Mouse (Mus musculus): ENCODE measurements around the gene Npsr1.
A peak's percentile ranks its signal among the peaks of the same experiment; 100 is the strongest.

The Npsr1 gene

GRCm38 (mm10) chr9:24254236-24254635 lies 156.4 kb downstream of the Npsr1 start:
- no peak for DNase-seq

DNA sequence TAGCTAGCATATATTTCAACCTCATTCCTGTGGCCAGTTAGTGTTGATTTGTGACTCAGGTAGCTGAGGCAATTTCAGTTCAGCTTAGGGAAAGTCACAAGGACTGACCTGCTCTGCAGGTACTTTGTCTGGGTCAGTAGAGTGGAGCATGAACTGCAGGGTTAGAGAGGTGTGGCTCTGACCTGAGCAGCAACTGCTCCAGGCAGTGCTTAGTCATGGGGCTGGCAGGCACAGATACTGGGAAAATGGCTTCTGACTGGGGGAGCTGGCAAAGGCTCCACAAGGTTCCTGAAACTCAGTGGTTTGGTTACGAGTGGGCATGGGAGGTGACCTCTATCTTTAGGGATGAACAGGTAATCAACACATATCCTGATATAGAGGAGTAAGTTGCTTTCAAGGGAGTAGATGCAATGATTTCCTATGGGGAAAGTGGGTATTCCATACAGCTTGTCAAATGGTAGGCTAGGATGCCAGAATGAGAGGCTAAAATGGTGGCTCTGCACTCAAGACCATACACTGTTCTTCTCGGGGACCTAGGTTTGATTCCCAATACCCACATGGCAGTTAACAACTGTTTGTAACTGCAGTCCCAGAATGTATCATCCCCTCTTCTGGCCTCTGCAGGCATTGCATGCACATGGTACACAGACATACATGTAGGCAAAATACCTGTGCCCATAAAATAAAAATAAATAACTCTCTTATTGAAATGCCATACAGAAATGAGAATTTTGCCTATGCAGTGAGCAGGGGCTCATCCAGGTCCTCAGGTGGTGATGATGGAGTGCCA lies 182.9 kb downstream of the Npsr1 start:
- no peak for DNase-seq

DNA sequence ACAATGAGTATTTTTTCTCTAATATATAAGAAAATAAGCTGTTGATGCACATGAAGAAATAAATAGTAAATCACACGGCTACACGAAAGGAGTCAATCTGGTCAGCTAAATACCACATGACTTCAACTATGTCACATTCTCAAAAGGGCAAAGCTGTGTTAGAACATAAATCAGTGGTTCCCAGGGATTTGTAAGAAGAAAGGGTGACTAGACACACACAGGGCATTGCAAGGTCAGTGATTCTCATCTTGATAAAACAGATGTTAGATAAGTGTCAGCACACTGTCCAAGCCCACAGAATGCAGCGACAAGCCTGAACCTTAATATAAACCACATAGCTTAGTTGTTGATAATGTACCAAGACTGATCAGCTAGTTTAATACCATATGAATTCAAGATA lies 184.8 kb downstream of the Npsr1 start:
- DNase-seq, result no peak

GRCm38 (mm10) chr9:24283071-24283470 lies 185.3 kb downstream of the Npsr1 start:
- no peak for DNase-seq

GRCm38 (mm10) chr9:24283536-24283935 lies 185.7 kb downstream of the Npsr1 start:
- no peak for DNase-seq

GRCm38 (mm10) chr9:24284239-24285084 lies 186.7 kb downstream of the Npsr1 start:
- DNase-seq, result no peak

GRCm38 (mm10) chr9:24285419-24285818 lies 187.6 kb downstream of the Npsr1 start:
- no peak for DNase-seq

- DNase-seq, result peak in 1 of 2 experiments; percentile 6
Observed at GRCm38 (mm10) chr9:24291385-24291784, 193.6 kb downstream of the Npsr1 start.

DNA sequence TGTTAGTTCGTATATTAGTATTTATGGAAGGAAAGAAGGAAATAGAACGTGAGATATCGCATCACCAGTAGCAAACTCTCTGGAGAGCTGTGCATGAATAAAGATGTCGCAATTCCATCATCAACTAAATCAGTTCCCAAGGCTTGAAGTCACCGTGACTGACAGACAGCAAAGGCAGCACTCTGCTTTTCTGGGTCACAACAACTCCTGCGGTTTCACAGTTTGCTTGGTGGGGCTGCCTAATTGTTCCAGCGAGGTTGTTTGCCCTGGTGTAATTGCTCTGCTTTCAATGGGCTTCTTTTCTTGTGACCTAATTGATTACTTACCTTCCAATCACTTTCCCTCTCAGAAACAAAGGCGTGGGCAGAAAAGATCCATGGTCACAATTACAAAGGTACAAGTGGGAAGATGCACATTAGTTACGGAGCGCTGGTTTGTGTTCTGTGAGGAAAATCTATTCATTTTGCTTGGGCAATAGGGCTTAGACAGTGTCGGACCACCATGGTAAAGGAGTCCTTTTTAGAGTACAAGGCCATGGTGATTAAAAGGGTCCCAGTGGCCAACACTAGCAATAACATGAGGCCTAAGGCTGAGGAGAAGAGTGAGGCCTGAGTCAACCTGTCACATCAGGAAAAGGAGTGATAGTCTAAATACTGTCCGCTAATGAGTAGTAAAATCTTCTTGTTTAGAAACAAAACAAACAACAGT lies 195.6 kb downstream of the Npsr1 start:
- DNase-seq, result no peak

GRCm38 (mm10) chr9:24302906-24303305 lies 205.1 kb downstream of the Npsr1 start:
- DNase-seq, result no peak

DNA sequence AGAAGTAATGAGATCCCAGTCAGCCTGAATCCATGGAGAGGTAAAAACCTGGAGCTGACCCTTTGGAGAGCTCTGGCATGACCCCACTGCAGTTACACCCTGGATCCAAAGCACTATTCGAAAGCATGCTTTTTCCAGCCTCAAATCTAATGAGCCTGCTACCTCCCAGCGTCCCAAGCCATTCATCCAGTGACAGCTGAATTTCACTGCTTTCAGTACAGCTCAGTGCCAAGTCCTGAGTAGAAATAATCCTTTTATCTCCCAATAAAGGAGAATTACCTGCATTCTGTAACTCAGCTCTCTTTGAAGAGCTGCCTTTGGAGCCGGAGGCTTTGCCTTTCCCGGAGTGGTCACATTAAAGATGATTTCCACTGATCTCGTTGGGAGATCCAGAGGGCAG lies 209.2 kb downstream of the Npsr1 start:
- DNase-seq, result no peak

GRCm38 (mm10) chr9:24307400-24307799 lies 209.6 kb downstream of the Npsr1 start:
- no peak for DNase-seq

- DNase-seq, result no peak
Observed at GRCm38 (mm10) chr9:24315835-24316234, 218.0 kb downstream of the Npsr1 start.

- no peak for DNase-seq
Observed at GRCm38 (mm10) chr9:24331661-24332060, 233.9 kb downstream of the Npsr1 start.

DNA sequence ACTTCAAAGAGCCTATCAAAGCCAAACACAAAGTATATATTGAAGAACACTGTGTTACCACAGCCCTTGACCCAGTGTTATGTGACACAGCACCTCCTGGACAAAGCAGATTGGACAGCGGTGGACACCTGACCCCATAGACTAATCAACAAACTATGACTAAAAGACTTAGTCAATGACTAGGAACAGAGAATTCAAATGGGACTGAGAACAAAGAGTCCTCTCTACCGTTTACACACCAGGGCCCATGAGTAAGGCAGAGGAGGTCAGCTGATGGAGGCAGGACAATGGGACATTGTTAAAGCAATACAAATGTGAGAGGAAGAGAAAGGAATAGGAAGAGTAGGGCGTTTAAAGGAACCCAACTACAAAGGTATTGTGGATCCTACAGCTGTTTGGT lies 243.5 kb downstream of the Npsr1 start:
- no peak for DNase-seq

- no peak for DNase-seq
Observed at GRCm38 (mm10) chr9:24347011-24347410, 249.2 kb downstream of the Npsr1 start.

GRCm38 (mm10) chr9:24349510-24349909 lies 251.7 kb downstream of the Npsr1 start:
- no peak for DNase-seq

DNA sequence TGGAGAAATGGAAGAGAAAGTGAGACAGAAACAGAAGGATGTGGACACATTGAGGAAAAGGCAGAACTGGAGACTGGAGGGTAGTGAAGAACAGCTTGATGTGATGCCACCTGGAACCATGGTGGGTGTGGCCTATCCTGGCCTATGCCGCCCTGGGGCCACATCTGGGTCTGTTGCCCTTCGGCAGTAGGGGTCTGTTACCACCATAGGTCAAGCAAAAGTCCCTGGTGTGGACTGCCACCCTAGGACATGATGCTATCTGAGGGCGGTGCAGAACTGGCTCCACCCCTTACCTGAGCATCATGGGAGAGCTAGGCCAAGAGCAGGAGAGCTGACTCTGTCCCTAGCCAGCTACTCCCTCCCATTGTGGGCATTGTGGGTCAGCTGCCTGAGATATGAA lies 253.6 kb downstream of the Npsr1 start:
- no peak for DNase-seq

Data from kidney, postnatal 36 days (tissue).